Mouse (Mus musculus): ENCODE measurements around the gene Znhit1. TPM values are rescaled to one million over a fixed set of nuclear protein-coding genes. Genes with fewer than 3 reads are reported as not detected.
A peak's percentile ranks its signal among the peaks of the same experiment; 100 is the strongest.

The Znhit1 gene
- polyA plus RNA-seq (2012; rRNA removed), result 94.7 and 96.2 TPM in 2 replicates

DNA sequence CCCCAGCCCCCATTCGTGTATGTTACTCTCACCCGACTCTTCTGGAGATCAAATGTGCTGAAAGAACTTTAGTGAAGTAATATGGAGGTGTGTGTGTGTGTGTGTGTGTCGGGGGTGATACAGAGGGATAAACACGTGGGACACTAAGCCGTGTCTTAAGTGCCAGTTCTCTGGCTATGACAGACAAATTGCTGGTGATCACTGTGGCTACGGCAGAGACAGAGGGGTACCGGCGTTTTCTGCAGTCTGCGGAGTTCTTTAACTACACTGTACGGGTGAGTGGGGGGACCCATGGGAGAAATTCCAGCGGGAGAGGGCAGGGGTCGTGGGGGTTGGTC, at the start of gene Znhit1:
Gene Znhit1, minus strand, starts transcription at position 88 of the 338 bp plus-strand sequence.
- TF ChIP-seq CTCF (IDR thresholded peaks at IDR 0.05; ENCODE audit: extremely low read depth, insufficient read depth, low read length), result no peak
- TF ChIP-seq POLR2A (IDR thresholded peaks at IDR 0.05; ENCODE audit: extremely low read depth, insufficient read depth, low read length), result no peak
- H3K27ac ChIP-seq (ENCODE audit: insufficient read depth, low read length), result peak within 1 kb of the TSS; percentile 49
- H3K4me3 ChIP-seq (ENCODE audit: insufficient read depth, low read length), result peak within 1 kb of the TSS; percentile 50
- H3K4me1 ChIP-seq (ENCODE audit: control insufficient read depth, insufficient read depth, low read length), result peaks cover 3% of the 10 kb centered on the region; the same call in 1 of the 2 replicates

- TF ChIP-seq CTCF (IDR thresholded peaks at IDR 0.05; ENCODE audit: extremely low read depth, insufficient read depth, low read length), result no peak
- no peak for TF ChIP-seq POLR2A (IDR thresholded peaks at IDR 0.05; ENCODE audit: extremely low read depth, insufficient read depth, low read length)
These were observed 48.4 kb upstream of the Znhit1 start for GRCm38 (mm10) chr5:137036211-137036610.

DNA sequence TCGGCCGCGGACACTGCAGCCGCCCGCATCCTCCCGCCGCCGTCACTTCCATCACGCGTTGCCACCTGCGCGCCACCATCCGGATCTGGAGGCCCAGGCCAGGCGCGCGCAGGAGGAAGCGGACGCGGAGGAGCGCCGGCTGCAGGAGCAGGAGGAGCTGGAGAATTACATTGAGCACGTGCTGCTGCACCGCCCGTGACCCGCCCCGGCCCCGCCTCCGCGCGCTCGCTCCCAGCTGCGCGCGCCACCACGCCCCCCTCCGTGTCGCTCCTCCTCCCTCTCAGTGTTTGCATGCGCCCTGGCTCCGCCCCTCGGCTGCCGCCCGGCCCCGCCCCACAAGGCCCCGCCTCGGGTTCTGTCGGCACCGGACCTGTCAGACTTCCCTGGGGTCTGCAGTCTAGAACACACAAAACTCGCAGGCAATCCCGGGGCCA, 44.8 kb upstream of the Znhit1 start:
- Histone ChIP-seq H3K27ac (ENCODE audit: insufficient read depth, low read length) (no peak overlapping the region), H3K4me1 (ENCODE audit: control insufficient read depth, insufficient read depth, low read length) (no peaks in the 10 kb centered on the region), H3K4me3 (ENCODE audit: insufficient read depth, low read length) (peak overlapping the region; percentile 76)
- TF ChIP-seq CTCF (IDR thresholded peaks at IDR 0.05; ENCODE audit: extremely low read depth, insufficient read depth, low read length) (no peak), POLR2A (IDR thresholded peaks at IDR 0.05; ENCODE audit: extremely low read depth, insufficient read depth, low read length) (peak; percentile 55)

More at GRCm38 (mm10) chr5:137036211-137036610, 48.4 kb upstream of the Znhit1 start:
- Histone ChIP-seq H3K4me1 (ENCODE audit: control insufficient read depth, insufficient read depth, low read length) (no peaks in the 10 kb centered on the region), H3K27ac (ENCODE audit: insufficient read depth, low read length) (peak overlapping the region; percentile 27; the same call in 1 of the 2 replicates), H3K4me3 (ENCODE audit: insufficient read depth, low read length) (no peak overlapping the region)

- H3K27ac ChIP-seq (ENCODE audit: insufficient read depth, low read length), result peak overlapping the region; percentile 88
- no peak for TF ChIP-seq CTCF (IDR thresholded peaks at IDR 0.05; ENCODE audit: extremely low read depth, insufficient read depth, low read length)
- TF ChIP-seq POLR2A (IDR thresholded peaks at IDR 0.05; ENCODE audit: extremely low read depth, insufficient read depth, low read length), result peak; percentile 57
- no peaks in the 10 kb centered on the region for H3K4me1 ChIP-seq (ENCODE audit: control insufficient read depth, insufficient read depth, low read length)
- peak overlapping the region; percentile 76 for H3K4me3 ChIP-seq (ENCODE audit: insufficient read depth, low read length)
These were observed 44.2 kb upstream of the Znhit1 start for GRCm38 (mm10) chr5:137032033-137032421.

GRCm38 (mm10) chr5:137031076-137032032, 43.5 kb upstream of the Znhit1 start:
- TF ChIP-seq POLR2A (IDR thresholded peaks at IDR 0.05; ENCODE audit: extremely low read depth, insufficient read depth, low read length) (no peak), CTCF (IDR thresholded peaks at IDR 0.05; ENCODE audit: extremely low read depth, insufficient read depth, low read length) (no peak)
- H3K4me3 ChIP-seq (ENCODE audit: insufficient read depth, low read length), result peak overlapping the region; percentile 76
- H3K4me1 ChIP-seq (ENCODE audit: control insufficient read depth, insufficient read depth, low read length), result no peaks in the 10 kb centered on the region
- peak overlapping the region; percentile 88 for H3K27ac ChIP-seq (ENCODE audit: insufficient read depth, low read length)

GRCm38 (mm10) chr5:137030416-137030810, 42.6 kb upstream of the Znhit1 start:
- Histone ChIP-seq H3K4me1 (ENCODE audit: control insufficient read depth, insufficient read depth, low read length) (no peaks in the 10 kb centered on the region), H3K27ac (ENCODE audit: insufficient read depth, low read length) (peak overlapping the region; percentile 52)

DNA sequence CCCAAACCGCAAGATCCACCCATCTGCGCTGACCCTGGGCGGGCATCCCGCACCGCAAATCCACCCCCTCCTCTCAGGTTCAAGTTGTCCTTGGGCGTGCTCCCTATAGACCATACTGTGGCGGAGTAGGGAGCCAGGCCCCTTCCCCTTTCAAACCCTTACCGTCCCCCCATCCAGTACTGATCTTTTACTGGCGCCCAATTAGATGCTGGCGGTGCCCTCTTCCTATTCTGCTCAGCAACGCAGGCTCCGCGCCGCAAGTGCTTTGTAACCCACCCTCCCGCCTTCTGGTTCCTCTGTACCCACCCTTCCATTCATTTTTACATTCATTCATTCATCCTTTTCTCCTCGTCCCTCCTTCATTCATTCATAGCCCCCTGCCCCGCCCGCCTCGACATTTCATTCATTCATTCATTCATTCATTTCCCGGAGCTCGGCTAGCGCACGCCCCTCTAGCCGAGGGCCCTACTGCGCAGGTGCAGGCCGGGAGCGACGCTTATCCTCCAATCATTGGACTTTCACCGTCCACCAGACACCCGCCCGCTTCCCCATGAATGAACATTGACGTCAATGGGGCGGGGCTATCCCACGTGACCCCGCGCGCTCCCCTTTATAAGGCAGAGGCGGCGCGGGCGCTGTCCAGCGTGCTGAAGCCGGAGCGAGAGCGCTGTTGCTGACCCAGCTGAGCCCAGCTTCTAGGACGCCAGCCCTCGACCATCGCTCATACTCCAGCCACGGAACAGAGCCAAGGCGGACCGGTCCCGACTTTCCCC, 42.0 kb upstream of the Znhit1 start:
- H3K27ac ChIP-seq (ENCODE audit: insufficient read depth, low read length), result peak overlapping the region; percentile 52; the same call in 1 of the 2 replicates
- H3K4me3 ChIP-seq (ENCODE audit: insufficient read depth, low read length), result peak overlapping the region; percentile 76
- TF ChIP-seq POLR2A (IDR thresholded peaks at IDR 0.05; ENCODE audit: extremely low read depth, insufficient read depth, low read length) (peak; percentile 99), CTCF (IDR thresholded peaks at IDR 0.05; ENCODE audit: extremely low read depth, insufficient read depth, low read length) (no peak)
- no peaks in the 10 kb centered on the region for H3K4me1 ChIP-seq (ENCODE audit: control insufficient read depth, insufficient read depth, low read length)

More at GRCm38 (mm10) chr5:137030416-137030810, 42.6 kb upstream of the Znhit1 start:
- TF ChIP-seq CTCF (IDR thresholded peaks at IDR 0.05; ENCODE audit: extremely low read depth, insufficient read depth, low read length) (no peak), POLR2A (IDR thresholded peaks at IDR 0.05; ENCODE audit: extremely low read depth, insufficient read depth, low read length) (no peak; the same call in 1 of the 2 replicates)
- peak overlapping the region; percentile 76 for H3K4me3 ChIP-seq (ENCODE audit: insufficient read depth, low read length)

DNA sequence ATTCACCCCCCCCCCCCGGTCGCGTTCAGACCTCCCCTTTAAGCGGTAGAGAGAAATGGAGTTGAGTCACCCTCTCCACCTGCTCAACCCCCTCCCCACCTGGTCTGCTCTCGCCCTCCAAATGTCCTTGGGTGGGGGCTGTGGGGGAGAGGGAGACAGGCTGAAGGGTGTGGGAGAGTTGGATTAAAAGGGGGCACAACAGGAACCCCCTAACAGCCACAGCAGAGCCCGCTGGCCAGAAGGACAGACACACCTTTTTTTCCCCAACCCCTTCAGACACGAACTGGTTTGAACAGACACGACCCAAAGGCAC, 41.4 kb upstream of the Znhit1 start:
- Histone ChIP-seq H3K4me3 (ENCODE audit: insufficient read depth, low read length) (peak overlapping the region; percentile 76), H3K4me1 (ENCODE audit: control insufficient read depth, insufficient read depth, low read length) (no peaks in the 10 kb centered on the region), H3K27ac (ENCODE audit: insufficient read depth, low read length) (no peak overlapping the region)
- TF ChIP-seq POLR2A (IDR thresholded peaks at IDR 0.05; ENCODE audit: extremely low read depth, insufficient read depth, low read length), result no peak
- no peak for TF ChIP-seq CTCF (IDR thresholded peaks at IDR 0.05; ENCODE audit: extremely low read depth, insufficient read depth, low read length)

DNA sequence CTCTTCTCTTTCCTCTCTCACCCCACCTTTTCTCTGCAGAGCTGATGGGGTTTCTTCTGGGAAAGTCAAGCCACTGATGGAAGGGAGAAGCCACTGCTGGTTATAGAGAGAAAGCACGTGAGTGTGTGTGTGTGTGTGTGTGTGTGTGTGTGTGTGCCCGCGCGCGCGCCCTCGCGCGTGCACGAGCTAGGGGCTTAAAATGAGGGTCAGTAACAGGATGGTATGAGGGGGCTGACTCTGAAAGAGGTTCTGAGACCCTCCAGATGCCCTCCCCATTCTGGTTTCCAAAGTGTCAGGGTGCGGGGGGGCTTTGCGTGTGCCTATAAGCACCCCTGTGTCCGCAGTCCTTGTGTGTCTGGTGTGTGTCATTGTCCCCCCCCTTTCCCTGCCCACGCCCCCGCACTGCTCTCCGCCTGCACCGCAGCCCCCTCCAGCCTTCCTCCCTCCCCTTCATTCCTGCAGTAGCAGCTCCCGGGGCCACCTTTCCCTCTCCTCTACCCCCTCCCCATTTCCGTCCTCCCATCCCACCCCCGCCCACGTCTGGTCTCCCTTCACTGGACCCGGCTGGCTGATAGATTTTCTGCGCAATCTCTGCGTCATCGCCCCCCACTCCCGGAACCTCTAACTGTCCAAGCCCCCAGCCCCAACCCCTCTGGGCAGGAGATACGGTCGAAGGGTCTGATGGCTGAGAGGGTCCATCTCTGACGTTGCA, 40.9 kb upstream of the Znhit1 start:
- H3K27ac ChIP-seq (ENCODE audit: insufficient read depth, low read length), result no peak overlapping the region
- H3K4me1 ChIP-seq (ENCODE audit: control insufficient read depth, insufficient read depth, low read length), result no peaks in the 10 kb centered on the region
- peak overlapping the region; percentile 76; the same call in 1 of the 2 replicates for H3K4me3 ChIP-seq (ENCODE audit: insufficient read depth, low read length)
- 0 out of 2 replicates have a peak, but pooled peaks have one; percentile 12 for TF ChIP-seq POLR2A (IDR thresholded peaks at IDR 0.05; ENCODE audit: extremely low read depth, insufficient read depth, low read length)
- no peak for TF ChIP-seq CTCF (IDR thresholded peaks at IDR 0.05; ENCODE audit: extremely low read depth, insufficient read depth, low read length)
